Mouse (Mus musculus): ENCODE data around the gene Cpa2. TPM values are rescaled to one million over a fixed set of nuclear protein-coding genes. Genes with fewer than 3 reads are reported as not detected.
A peak's percentile ranks its signal among the peaks of the same experiment; 100 is the strongest.

Gene Cpa2
- polyA plus RNA-seq, 1 experiment from 2014 or later = 7.0 TPM

DNA sequence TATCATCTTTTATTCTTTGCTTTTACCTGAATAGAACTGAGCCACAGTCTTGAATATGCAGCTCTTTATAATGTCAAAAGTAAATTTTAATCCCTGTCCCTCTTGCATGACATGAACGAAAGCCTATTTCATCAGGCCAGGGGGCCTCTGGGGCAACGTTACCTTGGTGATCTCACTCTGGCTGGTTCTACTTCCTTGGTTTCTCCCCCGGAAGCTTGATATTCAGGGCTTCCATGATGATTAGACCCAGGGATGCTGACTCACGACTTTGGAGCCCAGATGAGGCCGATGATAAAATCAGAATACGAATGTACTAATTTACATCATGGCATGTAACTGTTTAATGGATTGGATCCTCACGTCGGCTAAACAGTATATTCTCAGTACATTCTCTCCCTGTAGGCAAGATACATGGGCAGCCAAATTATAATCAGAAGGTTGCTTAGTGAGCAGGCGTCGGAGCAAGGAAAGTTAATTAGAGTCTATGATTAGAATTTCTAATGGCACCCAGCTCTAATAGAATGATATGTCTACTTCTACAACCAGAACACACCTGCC, 51.1 kb downstream of the Cpa2 start:
- no peak overlapping the region for H3K4me3 ChIP-seq (replicated peaks)
- no peak overlapping the region for H3K27ac ChIP-seq
- peak; percentile 39; the same call in 1 of the 2 replicates for ATAC-seq (ENCODE audit: low FRiP score)
- no peaks in the 10 kb centered on the region for H3K27me3 ChIP-seq
- no peak overlapping the region for H3K4me2 ChIP-seq
- H3K4me1 ChIP-seq = peaks cover 8% of the 10 kb centered on the region
- 0 out of 2 replicates have a peak, but pooled peaks cover 3% of the 10 kb centered on the region for H3K36me3 ChIP-seq (replicated peaks)
- H3K9ac ChIP-seq = no peak overlapping the region
- H3K9me3 ChIP-seq = no peaks in the 10 kb centered on the region
- WGBS = 75% methylated on average over 10 of the region's 10 CpGs

DNA sequence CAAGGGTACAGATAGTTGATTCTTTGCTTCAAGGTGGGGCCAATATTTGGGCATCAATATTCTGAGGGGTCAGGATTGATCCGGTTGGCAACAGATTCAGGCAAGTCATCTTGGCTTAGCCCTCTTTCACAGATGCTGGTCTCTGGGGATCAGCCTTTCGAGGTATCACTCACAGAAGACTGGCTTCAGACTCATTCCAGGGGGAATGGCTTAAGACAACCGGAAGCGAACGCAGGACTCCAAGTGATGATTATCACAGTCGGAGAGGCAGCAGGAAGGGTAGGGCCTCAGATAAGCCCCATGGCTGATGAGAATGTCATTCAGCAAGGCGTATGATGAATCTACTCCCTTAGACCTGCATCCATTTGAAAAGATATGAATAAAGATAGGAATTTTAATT, 53.0 kb downstream of the Cpa2 start:
- WGBS = 88% methylated on average over 7 of the region's 7 CpGs

DNA sequence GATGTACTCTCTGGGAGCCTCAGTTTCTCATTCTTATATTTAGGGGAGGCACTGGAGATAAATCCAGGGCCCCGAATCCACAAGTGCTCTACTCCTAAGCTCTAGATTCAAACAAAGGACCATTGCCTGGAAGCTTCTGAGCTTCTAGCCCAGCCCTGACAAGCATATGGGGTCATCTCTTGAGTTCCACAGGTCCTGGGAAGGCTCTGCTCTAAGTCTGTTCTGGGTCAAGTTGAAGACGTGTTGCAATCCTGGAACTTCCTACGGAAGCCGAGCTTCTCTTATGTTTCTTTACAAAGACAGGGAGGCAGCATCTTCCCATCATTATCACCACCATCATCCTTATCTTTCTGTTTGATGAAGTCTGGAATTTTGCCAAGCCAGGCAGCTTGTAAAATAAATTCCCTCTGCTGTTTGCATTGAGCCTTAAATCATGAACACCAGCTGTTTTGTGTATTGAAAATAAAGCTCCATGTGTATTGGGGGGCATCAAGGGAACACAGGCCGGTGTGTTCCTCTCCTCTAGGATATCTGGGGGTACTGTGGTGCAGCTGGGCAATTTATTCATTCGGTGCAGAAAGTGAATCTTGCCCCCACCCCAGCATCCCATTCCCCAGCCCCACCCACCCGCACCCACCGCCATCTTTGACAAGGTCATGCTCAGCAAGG, 55.0 kb downstream of the Cpa2 start:
- Histone ChIP-seq H3K27me3 (no peaks in the 10 kb centered on the region), H3K9me3 (no peaks in the 10 kb centered on the region), H3K4me3 (replicated peaks) (no peak overlapping the region), H3K27ac (no peak overlapping the region), H3K4me1 (no peaks in the 10 kb centered on the region), H3K36me3 (replicated peaks) (no peaks in the 10 kb centered on the region), H3K4me2 (no peak overlapping the region), H3K9ac (no peak overlapping the region)
- no peak for ATAC-seq (ENCODE audit: low FRiP score)
- 94% methylated on average over 8 of the region's 8 CpGs for WGBS

More for the DNA sequence above, 53.0 kb downstream of the Cpa2 start:
- no peak overlapping the region for H3K27ac ChIP-seq
- ATAC-seq (ENCODE audit: low FRiP score) = no peak
- no peak overlapping the region for H3K4me2 ChIP-seq
- H3K9me3 ChIP-seq = no peaks in the 10 kb centered on the region
- H3K36me3 ChIP-seq (replicated peaks) = 0 out of 2 replicates have a peak, but pooled peaks cover 3% of the 10 kb centered on the region
- H3K4me1 ChIP-seq = peaks cover 5% of the 10 kb centered on the region
- no peak overlapping the region for H3K4me3 ChIP-seq (replicated peaks)
- H3K27me3 ChIP-seq = no peaks in the 10 kb centered on the region
- H3K9ac ChIP-seq = no peak overlapping the region

DNA sequence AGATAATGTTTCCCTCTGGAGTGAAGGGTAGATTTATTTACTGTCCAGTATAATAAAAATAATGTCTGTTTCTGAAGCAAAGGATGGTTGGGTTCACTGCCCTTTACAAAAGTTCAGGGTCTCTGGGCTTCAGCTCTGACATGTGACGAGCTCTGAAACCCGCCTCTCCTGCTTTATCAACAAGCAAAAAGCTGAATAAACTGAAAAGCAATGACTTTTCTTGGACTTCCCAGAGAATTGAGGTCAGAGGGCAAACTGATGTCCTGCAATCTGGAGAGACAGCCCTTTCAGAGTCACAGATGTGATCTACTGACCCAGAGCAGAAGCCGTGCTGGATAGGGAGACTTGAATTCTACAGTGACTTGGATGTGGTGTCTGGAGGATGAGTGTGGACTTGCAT, 58.7 kb downstream of the Cpa2 start:
- no peak overlapping the region for H3K27ac ChIP-seq
- no peak overlapping the region for H3K4me3 ChIP-seq (replicated peaks)
- H3K36me3 ChIP-seq (replicated peaks) = no peaks in the 10 kb centered on the region
- H3K4me1 ChIP-seq = 0 out of 2 replicates have a peak, but pooled peaks cover 2% of the 10 kb centered on the region
- H3K9me3 ChIP-seq = no peaks in the 10 kb centered on the region
- H3K4me2 ChIP-seq = no peak overlapping the region
- no peak for ATAC-seq (ENCODE audit: low FRiP score)
- H3K9ac ChIP-seq = no peak overlapping the region
- 77% methylated on average over 3 of the region's 3 CpGs for WGBS
- H3K27me3 ChIP-seq = no peaks in the 10 kb centered on the region

DNA sequence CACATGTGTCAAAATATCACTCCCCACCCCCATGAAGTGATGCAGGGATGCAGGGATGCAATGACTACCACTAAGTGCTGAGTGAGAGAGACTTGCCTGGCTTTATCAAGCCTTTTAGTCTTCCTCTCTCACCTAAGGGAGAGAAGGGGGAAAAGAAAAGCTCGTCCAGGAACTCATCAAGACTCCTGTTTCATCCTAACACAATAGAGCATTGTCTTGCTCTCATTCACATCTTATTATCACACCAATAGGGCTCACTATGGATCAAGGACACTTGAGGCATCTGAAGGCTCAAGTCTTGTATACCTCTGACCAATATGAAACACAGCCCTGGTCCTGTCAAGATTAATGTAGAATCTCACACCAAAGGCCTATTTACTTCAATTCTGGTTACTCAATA, 59.6 kb downstream of the Cpa2 start:
- Histone ChIP-seq H3K27ac (no peak overlapping the region), H3K9me3 (no peaks in the 10 kb centered on the region), H3K27me3 (no peaks in the 10 kb centered on the region), H3K9ac (no peak overlapping the region), H3K4me1 (0 out of 2 replicates have a peak, but pooled peaks cover 2% of the 10 kb centered on the region), H3K4me2 (no peak overlapping the region), H3K4me3 (replicated peaks) (no peak overlapping the region), H3K36me3 (replicated peaks) (no peaks in the 10 kb centered on the region)
- ATAC-seq (ENCODE audit: low FRiP score) = no peak
- WGBS = 48% methylated on average over 1 of the region's 1 CpGs

DNA sequence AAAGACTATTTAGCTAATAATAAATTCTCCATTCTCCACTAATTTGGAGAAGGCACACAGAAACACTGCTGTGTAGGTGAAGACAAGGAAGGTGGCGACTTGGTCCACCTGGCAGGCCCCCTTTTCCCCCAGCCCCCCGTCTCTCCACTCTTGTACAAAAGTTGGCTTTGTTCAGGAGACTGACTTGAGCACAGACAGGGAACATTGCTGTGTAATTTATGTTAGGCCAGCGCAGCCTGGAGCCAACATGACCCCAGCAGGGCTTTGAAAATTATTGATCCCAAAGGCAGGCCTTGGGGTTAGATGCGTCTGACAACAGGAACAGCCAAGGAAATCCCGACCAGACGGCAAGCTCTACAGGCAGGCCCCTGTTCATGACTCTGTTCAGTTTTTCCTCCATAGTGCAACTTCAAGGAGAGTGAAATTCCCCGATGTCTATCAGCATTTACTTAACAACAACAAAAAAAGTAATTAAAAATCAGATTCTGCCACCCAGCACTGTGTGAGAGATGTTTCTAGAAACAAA, 63.0 kb downstream of the Cpa2 start:
- ATAC-seq (ENCODE audit: low FRiP score) = no peak

DNA sequence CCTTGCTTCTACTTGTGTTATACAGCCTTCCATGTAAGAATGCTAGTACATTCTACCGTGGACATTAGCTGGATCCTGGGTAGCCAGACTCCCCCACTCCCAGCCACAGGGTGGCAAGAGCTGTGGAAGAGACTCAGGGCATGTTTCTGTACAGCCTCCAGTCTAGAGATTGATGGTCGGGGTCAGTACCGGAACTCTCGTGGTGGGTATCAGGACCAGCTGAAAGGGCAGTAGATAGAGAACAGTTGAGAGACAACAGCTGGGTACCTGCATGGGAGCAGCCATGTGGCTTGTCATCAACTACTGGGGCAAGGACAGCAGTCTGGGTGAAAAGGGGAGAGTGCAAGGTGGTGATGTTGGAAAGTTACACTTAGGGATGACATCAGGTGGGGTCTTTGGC, 63.7 kb downstream of the Cpa2 start:
- Histone ChIP-seq H3K27me3 (no peaks in the 10 kb centered on the region), H3K4me3 (replicated peaks) (no peak overlapping the region), H3K4me2 (no peak overlapping the region), H3K9ac (no peak overlapping the region), H3K4me1 (0 out of 2 replicates have a peak, but pooled peaks cover 2% of the 10 kb centered on the region), H3K36me3 (replicated peaks) (no peaks in the 10 kb centered on the region), H3K27ac (no peak overlapping the region), H3K9me3 (no peaks in the 10 kb centered on the region)
- WGBS = 96% methylated on average over 4 of the region's 4 CpGs
- ATAC-seq (ENCODE audit: low FRiP score) = no peak

More for the DNA sequence above, 63.0 kb downstream of the Cpa2 start:
- 0 out of 2 replicates have a peak, but pooled peaks cover 2% of the 10 kb centered on the region for H3K4me1 ChIP-seq
- H3K4me3 ChIP-seq (replicated peaks) = no peak overlapping the region
- 82% methylated on average over 7 of the region's 7 CpGs for WGBS
- no peaks in the 10 kb centered on the region for H3K9me3 ChIP-seq
- H3K27ac ChIP-seq = no peak overlapping the region
- H3K36me3 ChIP-seq (replicated peaks) = no peaks in the 10 kb centered on the region
- H3K9ac ChIP-seq = no peak overlapping the region
- H3K4me2 ChIP-seq = no peak overlapping the region
- H3K27me3 ChIP-seq = no peaks in the 10 kb centered on the region

DNA sequence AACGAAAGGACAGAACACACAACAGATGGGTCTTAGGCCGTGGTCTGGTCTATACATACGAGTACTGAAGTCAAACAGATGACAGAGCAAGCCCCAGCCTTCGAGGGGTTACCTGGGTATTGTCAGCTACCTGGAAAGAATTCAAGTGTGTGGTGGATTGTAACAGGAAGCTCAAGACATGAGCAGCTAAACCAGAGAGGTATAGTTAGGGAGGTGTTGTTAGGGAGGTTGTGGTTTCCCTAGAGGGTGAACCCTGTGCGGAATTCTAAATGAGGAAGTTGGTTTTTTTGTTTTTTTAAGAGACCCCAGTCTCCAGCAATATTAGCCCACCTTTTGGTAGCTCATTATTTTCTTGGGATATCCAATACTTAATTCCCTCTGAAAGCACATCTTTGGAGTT, 64.3 kb downstream of the Cpa2 start:
- H3K4me2 ChIP-seq = no peak overlapping the region
- no peak for ATAC-seq (ENCODE audit: low FRiP score)
- no peak overlapping the region for H3K9ac ChIP-seq
- no peak overlapping the region for H3K4me3 ChIP-seq (replicated peaks)
- no peaks in the 10 kb centered on the region for H3K9me3 ChIP-seq
- no peaks in the 10 kb centered on the region for H3K36me3 ChIP-seq (replicated peaks)
- H3K27me3 ChIP-seq = no peaks in the 10 kb centered on the region
- H3K4me1 ChIP-seq = peaks cover 4% of the 10 kb centered on the region; the same call in 1 of the 2 replicates
- no peak overlapping the region for H3K27ac ChIP-seq
- 90% methylated on average over 5 of the region's 5 CpGs for WGBS

DNA sequence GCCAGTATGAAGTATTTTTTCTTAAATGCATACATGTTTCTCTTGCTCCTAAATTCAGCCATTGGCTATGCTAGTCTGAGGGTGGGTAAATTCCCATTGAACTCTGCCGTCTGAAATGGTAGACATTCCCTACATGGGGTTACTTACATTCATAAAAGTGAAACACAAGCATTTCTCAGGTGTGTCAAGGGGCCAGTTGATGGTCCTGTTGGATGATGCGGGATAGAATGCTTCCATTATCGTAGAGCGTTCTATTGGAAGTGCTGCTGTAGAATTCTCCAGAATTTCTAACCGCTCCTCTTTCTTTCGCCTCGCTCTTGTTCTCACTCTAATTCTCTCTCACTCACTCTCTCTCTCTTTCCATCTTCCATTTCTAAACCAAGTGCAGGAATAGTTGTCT, 69.3 kb downstream of the Cpa2 start, which contains the start of gene Cpa5:
Gene Cpa5 (plus strand): TSS at position 301 of the 400 bp plus-strand sequence.
- peaks cover 36% of the 10 kb centered on the region for H3K4me1 ChIP-seq
- ATAC-seq (ENCODE audit: low FRiP score) = no peak
- no peak within 1 kb of the TSS for H3K4me2 ChIP-seq
- no peaks in the 10 kb centered on the region for H3K27me3 ChIP-seq
- WGBS = 54% methylated on average over 7 of the region's 7 CpGs
- H3K9ac ChIP-seq = no peak within 1 kb of the TSS
- no peaks in the 10 kb centered on the region for H3K9me3 ChIP-seq
- H3K27ac ChIP-seq = peak within 1 kb of the TSS; percentile 47
- H3K36me3 ChIP-seq (replicated peaks) = no peaks in the 10 kb centered on the region
- H3K4me3 ChIP-seq (replicated peaks) = no peak within 1 kb of the TSS

DNA sequence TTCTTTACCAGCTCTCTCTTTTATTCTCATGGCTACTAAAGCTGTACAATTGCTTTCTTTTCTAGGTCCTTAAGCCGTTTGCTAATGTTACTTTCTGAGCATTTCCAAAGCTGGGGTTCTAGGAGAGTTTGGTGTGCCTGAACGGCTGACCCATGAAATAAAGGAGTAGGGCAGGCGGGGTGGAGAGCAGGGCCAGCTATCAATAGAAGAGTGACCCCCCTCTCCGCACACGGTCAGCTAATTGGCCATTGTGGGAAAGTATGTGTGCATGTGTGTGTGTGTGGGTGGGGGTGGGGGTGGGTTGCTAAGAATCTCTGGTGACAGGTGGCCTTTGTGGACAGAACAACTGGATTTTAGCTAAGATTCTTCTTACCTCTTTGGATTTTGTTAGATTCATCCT, 69.8 kb downstream of the Cpa2 start:
- Histone ChIP-seq H3K4me2 (no peak overlapping the region), H3K4me3 (replicated peaks) (no peak overlapping the region), H3K4me1 (peaks cover 41% of the 10 kb centered on the region), H3K9me3 (no peaks in the 10 kb centered on the region), H3K36me3 (replicated peaks) (no peaks in the 10 kb centered on the region), H3K27me3 (no peaks in the 10 kb centered on the region), H3K9ac (no peak overlapping the region), H3K27ac (peak overlapping the region; percentile 47)
- WGBS = 15% methylated on average over 5 of the region's 5 CpGs
- peak; percentile 63; the same call in 1 of the 2 replicates for ATAC-seq (ENCODE audit: low FRiP score)

Data from forebrain, embryonic 12.5 days (tissue).